Mouse (Mus musculus) monocyte, adult 5-6 weeks (primary cell): ENCODE results near the gene Tprn. TPM values are rescaled to one million over a fixed set of nuclear protein-coding genes. Genes with fewer than 3 reads are reported as not detected.
"Not testable (repeated sequence)": the region's sequence is repeated elsewhere in the genome, so short reads cannot be mapped to it uniquely, and the experiment has no call there.

Experiments used
- ATAC-seq: fragments of 153-309, 156-312 bp; replicated peaks from 2 replicates; pipeline ENCODE4 v1.8.0; 2017; ENCODE audit warnings: mild to moderate bottlenecking; ENCODE audit not compliant: low TSS enrichment, insufficient number of reproducible peaks, severe bottlenecking, poor library complexity, low FRiP score
- total RNA-seq: library from RNA; stranded (forward); fragments of 200-1000, 200-491, 200-594 nt; gene quantifications from 3 replicates; pipeline ENCODE4 v1.2.3, GENCODE M21; 2017

The Tprn gene
- total RNA-seq, 1 experiment from 2014 or later = 9.2 TPM

GRCm38 (mm10) chr2:25234050-25234449 is 28.4 kb upstream of the Tprn start, which contains the start of gene Slc34a3:
TSS of gene Slc34a3 (minus strand) at chr2:25234364.
- no peak for ATAC-seq

GRCm38 (mm10) chr2:25234551-25235220 is 27.7 kb upstream of the Tprn start:
- no peak for ATAC-seq

GRCm38 (mm10) chr2:25236614-25237013 is 25.8 kb upstream of the Tprn start, which contains the start of gene Rnf224:
TSS of gene Rnf224 (minus strand) at chr2:25236787.
- no peak for ATAC-seq

- ATAC-seq = no peak
Observed at GRCm38 (mm10) chr2:25237522-25237921, 24.9 kb upstream of the Tprn start.

- no peak for ATAC-seq
Observed at GRCm38 (mm10) chr2:25238106-25238505, 24.3 kb upstream of the Tprn start.

GRCm38 (mm10) chr2:25239766-25240165 is 22.7 kb upstream of the Tprn start:
- no peak for ATAC-seq

- ATAC-seq = no peak
Observed at GRCm38 (mm10) chr2:25240310-25240709, 22.1 kb upstream of the Tprn start.

GRCm38 (mm10) chr2:25240723-25241437 is 21.5 kb upstream of the Tprn start:
- ATAC-seq = peak; percentile 45; the same call in 1 of the 2 replicates

- ATAC-seq = no peak
Observed at GRCm38 (mm10) chr2:25241438-25241775, 21.0 kb upstream of the Tprn start.

GRCm38 (mm10) chr2:25242101-25242506 is 20.3 kb upstream of the Tprn start, which contains the start of the genes Rnf208 and Cysrt1:
TSS of gene Rnf208 (plus strand) at chr2:25242255.
TSS of gene Cysrt1 (minus strand) at chr2:25242452.
- no peak for ATAC-seq

GRCm38 (mm10) chr2:25243342-25243741 is 19.1 kb upstream of the Tprn start:
- ATAC-seq = no peak

GRCm38 (mm10) chr2:25244144-25244543 is 18.3 kb upstream of the Tprn start:
- no peak for ATAC-seq

GRCm38 (mm10) chr2:25246183-25247072 is 16.0 kb upstream of the Tprn start, which contains the start of gene AL732309.1:
TSS of gene AL732309.1 (minus strand) at chr2:25246863.
- ATAC-seq = no peak

- no peak for ATAC-seq
Observed at GRCm38 (mm10) chr2:25252331-25252730, 10.1 kb upstream of the Tprn start.

GRCm38 (mm10) chr2:25255284-25255779 is 7.1 kb upstream of the Tprn start, which contains the start of gene Tmem203:
TSS of gene Tmem203 (plus strand) at chr2:25255439.
- peak; percentile 96 for ATAC-seq

- ATAC-seq = not testable (repeated sequence)
Observed at GRCm38 (mm10) chr2:25256443-25257109, 5.8 kb upstream of the Tprn start.

- not testable (repeated sequence) for ATAC-seq
Observed at GRCm38 (mm10) chr2:25257250-25257649, 5.2 kb upstream of the Tprn start.

GRCm38 (mm10) chr2:25258887-25259286 is 3.5 kb upstream of the Tprn start:
- no peak for ATAC-seq
